9 mouse cellular contexts compared by ENCODE assay signal in genomic region chr9:28405816-28406215, GRCm38 (mm10).
DNase-seq lines count a peak whose midpoint lies in the region; ATAC-seq and TF ChIP-seq lines count a peak whose summit lies in the region.
"Had no signal": no experiment of that assay in that cellular context is flagged by ENCODE, and none has a peak within 500 bp of the region (broad histone marks: within the 10 kb centered on the region; RNA-seq: fewer than 3 reads in every experiment).

No protein-coding gene starts in this region.

- H3K4me1 ChIP-seq in lung, embryonic 14.5 days (ENCODE audit: insufficient read depth) = no peaks in the 10 kb centered on the region
- H3K4me1 ChIP-seq in hindbrain, embryonic 14.5 days (replicated peaks; ENCODE audit: control insufficient read depth, insufficient read depth, low read length) = peaks cover 17% of the 10 kb centered on the region

- ATAC-seq in lung, embryonic 14.5 days (ENCODE audit: insufficient read depth) = no peak
- ATAC-seq in hindbrain, embryonic 14.5 days (ENCODE audit: low FRiP score) = no peak

- intact Hi-C loops in gastrocnemius, adult 2 months (cut with DNase I) = loop anchor here (10.0 kb wide), 1 partner anchor 141 kb away; no protein-coding TSS in a partner anchor
- intact Hi-C loops in gastrocnemius, postnatal 36 days (cut with DNase I) = no loop called here

- H3K4me2 ChIP-seq in lung, embryonic 14.5 days = peak overlapping the region; percentile 93; the same call in 1 of the 2 replicates
- peak overlapping the region; percentile 89 for H3K4me2 ChIP-seq in hindbrain, embryonic 14.5 days (replicated peaks)
- H3K4me2 ChIP-seq: heart, embryonic 15.5 days had no signal

- no peak overlapping the region for H3K4me3 ChIP-seq in gastrocnemius, adult 2 months
- H3K4me3 ChIP-seq in lung, embryonic 14.5 days (ENCODE audit: low read depth, low read length) = no peak overlapping the region
- H3K4me3 ChIP-seq in hindbrain, embryonic 14.5 days (replicated peaks; ENCODE audit: low read length) = no peak overlapping the region
- H3K4me3 ChIP-seq: heart, embryonic 15.5 days had no signal

- no peaks in the 10 kb centered on the region for H3K9me3 ChIP-seq in lung, embryonic 14.5 days (ENCODE audit: low read depth, low read length)
- H3K9me3 ChIP-seq in hindbrain, embryonic 14.5 days (ENCODE audit: control insufficient read depth, low read length) = no peaks in the 10 kb centered on the region
- H3K9me3 ChIP-seq: heart, embryonic 15.5 days had no signal

- no peaks in the 10 kb centered on the region for H3K36me3 ChIP-seq in lung, embryonic 14.5 days (ENCODE audit: insufficient read depth)
- no peaks in the 10 kb centered on the region for H3K36me3 ChIP-seq in hindbrain, embryonic 14.5 days (replicated peaks; ENCODE audit: control insufficient read depth, insufficient read depth)
- H3K36me3 ChIP-seq: heart, embryonic 15.5 days had no signal

- H3K9ac ChIP-seq in lung, embryonic 14.5 days = no peak overlapping the region
- H3K9ac ChIP-seq in hindbrain, embryonic 14.5 days = no peak overlapping the region
- H3K9ac ChIP-seq: heart, embryonic 15.5 days had no signal

- H3K27ac ChIP-seq in gastrocnemius, adult 2 months = no peak overlapping the region
- no peak overlapping the region for H3K27ac ChIP-seq in lung, embryonic 14.5 days (ENCODE audit: low read depth)
- no peak overlapping the region for H3K27ac ChIP-seq in hindbrain, embryonic 14.5 days
- H3K27ac ChIP-seq: heart, embryonic 15.5 days had no signal

- peak; percentile 78 for TF ChIP-seq CTCF in gastrocnemius, adult 2 months (IDR thresholded peaks at IDR 0.05)
- peak; percentile 84 for TF ChIP-seq CTCF in lung, embryonic 14.5 days (IDR thresholded peaks at IDR 0.05; ENCODE audit: low read depth)
- peak; percentile 69 for TF ChIP-seq CTCF in brain, embryonic 14.5 days (IDR thresholded peaks at IDR 0.05; ENCODE audit: borderline replicate concordance, extremely low read depth, insufficient read depth, insufficient read length)

- peak; percentile 24 for DNase-seq in gastrocnemius, adult 2 months
- DNase-seq in gastrocnemius, postnatal 36 days = no peak
- peak; percentile 84 for DNase-seq in lung, embryonic 14.5 days
- DNase-seq in lung, adult 18-20 months = no peak
- DNase-seq in brain, embryonic 14.5 days (ENCODE audit: low read depth) = peak; percentile 81
- peak; percentile 73 for DNase-seq in hindbrain, embryonic 14.5 days (ENCODE audit: low spot score)
- peak; percentile 19 for DNase-seq in skeletal muscle tissue, adult 2 months (ENCODE audit: low read depth, low spot score)
- no peak for DNase-seq in frontal cortex, postnatal 36 days (ENCODE audit: low spot score in 2 of 2)

- TF ChIP-seq POLR2A in brain, embryonic 14.5 days (IDR thresholded peaks at IDR 0.05; ENCODE audit: borderline replicate concordance, extremely low read depth, insufficient read depth, insufficient read length, poor library complexity, severe bottlenecking) = no peak

- H3K27me3 ChIP-seq in lung, embryonic 14.5 days (ENCODE audit: insufficient read depth, low read length) = peaks cover 25% of the 10 kb centered on the region
- peaks cover 11% of the 10 kb centered on the region; the same call in 1 of the 2 replicates for H3K27me3 ChIP-seq in hindbrain, embryonic 14.5 days (ENCODE audit: control insufficient read depth, insufficient read depth, low read length)

- 0% methylated on average over 1 of the region's 1 CpGs for WGBS in lung, embryonic 14.5 days
- WGBS in hindbrain, embryonic 14.5 days = 4% methylated on average over 1 of the region's 1 CpGs

Comparison
In these comparisons a context has a peak if more than half of its experiments do, and no peak if none do; other contexts are left out.
1. DNase-seq: peak in gastrocnemius, adult 2 months (single experiment), lung, embryonic 14.5 days (single experiment), brain, embryonic 14.5 days (single experiment), hindbrain, embryonic 14.5 days (single experiment) and skeletal muscle tissue, adult 2 months (single experiment); none in gastrocnemius, postnatal 36 days (0 of 2), lung, adult 18-20 months (0 of 2) and frontal cortex, postnatal 36 days (0 of 2).
2. Peak in every context shown above with its lines, with median percentiles within 50 percentile points of each other: CTCF ChIP-seq.